Mouse (Mus musculus): ENCODE measurements at regions not wholly inside any gene's neighbourhood (a gene's known extent, or its start where the extent isn't known, plus 50 kb on each side); places are given as distances from the start of the nearest gene placed in this dataset.
A peak's percentile ranks its signal among the peaks of the same experiment; 100 is the strongest.

DNA sequence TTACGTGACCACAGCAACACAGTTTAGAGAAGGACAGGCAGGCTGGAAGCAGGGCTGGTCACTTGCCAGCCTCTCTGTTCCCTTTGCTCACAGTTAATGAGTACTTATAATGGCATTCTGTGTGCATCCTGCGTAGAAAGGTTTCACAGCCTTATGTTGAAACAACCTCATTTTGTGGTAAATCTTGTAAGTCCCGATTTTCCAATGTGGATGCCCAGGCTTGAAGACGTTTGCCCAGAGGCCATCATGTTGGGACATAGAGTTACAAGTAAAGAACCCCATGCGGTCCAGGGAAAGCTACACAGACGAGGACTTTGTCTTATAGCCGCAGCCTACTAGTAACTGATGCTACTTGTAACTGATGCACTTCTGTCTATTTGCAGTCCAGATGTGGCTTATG, 100.4 kb upstream of the Lhx8 start:
- Histone ChIP-seq H3K4me3 (no peak overlapping the region), H3K4me1 (replicated peaks) (no peaks in the 10 kb centered on the region), H3K9me3 (no peaks in the 10 kb centered on the region), H3K27ac (no peak overlapping the region), H3K27me3 (ENCODE audit: insufficient read depth, poor library complexity, severe bottlenecking) (no peaks in the 10 kb centered on the region), H3K36me3 (no peaks in the 10 kb centered on the region)
- WGBS, result 88% methylated on average over 7 of the region's 7 CpGs
- DNase-seq (ENCODE audit: low spot score), result no peak

GRCm38 (mm10) chr3:154429666-154430065, 99.2 kb upstream of the Lhx8 start:
- Histone ChIP-seq H3K4me3 (no peak overlapping the region), H3K4me1 (replicated peaks) (no peaks in the 10 kb centered on the region), H3K27me3 (ENCODE audit: insufficient read depth, poor library complexity, severe bottlenecking) (no peaks in the 10 kb centered on the region), H3K9me3 (no peaks in the 10 kb centered on the region), H3K36me3 (no peaks in the 10 kb centered on the region), H3K27ac (no peak overlapping the region)
- 90% methylated on average over 6 of the region's 6 CpGs for WGBS
- DNase-seq (ENCODE audit: low spot score), result no peak

DNA sequence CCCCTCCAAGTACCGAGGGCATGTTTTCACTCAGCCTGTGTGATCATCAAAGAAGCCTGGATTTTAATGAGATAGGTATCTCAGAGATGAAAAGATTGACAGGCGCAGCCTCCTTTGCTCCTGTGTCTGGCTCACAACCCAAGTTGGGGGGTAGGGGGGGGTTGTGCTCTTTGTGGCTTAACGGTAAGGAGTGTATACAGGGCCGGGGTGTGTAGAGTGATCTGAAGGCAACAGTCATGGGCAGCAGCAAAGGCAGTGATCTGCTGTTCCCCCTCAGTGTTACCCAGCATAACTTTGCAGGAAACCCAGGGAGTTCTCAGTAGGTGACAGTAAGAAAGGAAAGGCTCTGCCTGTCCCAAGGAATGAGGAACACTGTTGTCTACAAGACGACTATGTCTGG, 94.1 kb upstream of the Lhx8 start:
- no peaks in the 10 kb centered on the region for H3K36me3 ChIP-seq
- H3K27me3 ChIP-seq (ENCODE audit: insufficient read depth, poor library complexity, severe bottlenecking), result no peaks in the 10 kb centered on the region
- no peaks in the 10 kb centered on the region for H3K4me1 ChIP-seq (replicated peaks)
- no peak overlapping the region for H3K27ac ChIP-seq
- 86% methylated on average over 5 of the region's 5 CpGs for WGBS
- no peak overlapping the region for H3K4me3 ChIP-seq
- DNase-seq (ENCODE audit: low spot score), result no peak
- H3K9me3 ChIP-seq, result no peaks in the 10 kb centered on the region

DNA sequence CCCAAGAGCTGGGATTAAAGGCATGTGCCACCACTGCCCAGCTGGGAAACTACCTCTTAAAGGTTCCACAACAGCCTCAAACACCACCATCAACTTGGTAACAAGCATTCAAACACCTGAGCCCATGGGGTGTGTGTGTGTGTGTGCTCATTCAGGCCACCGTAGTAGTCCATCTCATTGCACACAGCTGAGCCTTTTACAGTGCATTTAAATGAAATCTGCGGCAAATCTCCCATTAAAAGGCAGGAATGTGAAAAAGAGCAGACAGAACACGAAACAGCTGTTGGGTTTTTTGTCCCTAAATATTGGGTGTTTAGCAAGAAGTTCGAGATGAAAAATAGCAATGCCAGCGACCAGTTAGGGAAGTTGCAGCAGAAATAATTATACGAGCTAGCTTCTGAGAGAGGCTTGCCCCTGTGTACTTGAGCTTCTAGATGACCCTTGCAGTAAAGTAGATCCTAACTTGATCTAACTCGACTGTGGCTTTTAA, 91.0 kb upstream of the Lhx8 start:
- H3K4me1 ChIP-seq (replicated peaks), result no peaks in the 10 kb centered on the region
- H3K27me3 ChIP-seq (ENCODE audit: insufficient read depth, poor library complexity, severe bottlenecking), result no peaks in the 10 kb centered on the region
- H3K9me3 ChIP-seq, result no peaks in the 10 kb centered on the region
- DNase-seq (ENCODE audit: low spot score), result no peak
- no peak overlapping the region for H3K4me3 ChIP-seq
- 90% methylated on average over 7 of the region's 7 CpGs for WGBS
- H3K36me3 ChIP-seq, result no peaks in the 10 kb centered on the region
- H3K27ac ChIP-seq, result no peak overlapping the region

GRCm38 (mm10) chr3:154418177-154418832, 87.8 kb upstream of the Lhx8 start:
- H3K4me1 ChIP-seq (replicated peaks), result no peaks in the 10 kb centered on the region
- H3K4me3 ChIP-seq, result no peak overlapping the region
- 78% methylated on average over 4 of the region's 4 CpGs for WGBS
- H3K27ac ChIP-seq, result no peak overlapping the region
- DNase-seq (ENCODE audit: low spot score), result no peak
- H3K9me3 ChIP-seq, result peaks cover 4% of the 10 kb centered on the region; the same call in 1 of the 2 replicates
- no peaks in the 10 kb centered on the region for H3K27me3 ChIP-seq (ENCODE audit: insufficient read depth, poor library complexity, severe bottlenecking)
- H3K36me3 ChIP-seq, result no peaks in the 10 kb centered on the region

DNA sequence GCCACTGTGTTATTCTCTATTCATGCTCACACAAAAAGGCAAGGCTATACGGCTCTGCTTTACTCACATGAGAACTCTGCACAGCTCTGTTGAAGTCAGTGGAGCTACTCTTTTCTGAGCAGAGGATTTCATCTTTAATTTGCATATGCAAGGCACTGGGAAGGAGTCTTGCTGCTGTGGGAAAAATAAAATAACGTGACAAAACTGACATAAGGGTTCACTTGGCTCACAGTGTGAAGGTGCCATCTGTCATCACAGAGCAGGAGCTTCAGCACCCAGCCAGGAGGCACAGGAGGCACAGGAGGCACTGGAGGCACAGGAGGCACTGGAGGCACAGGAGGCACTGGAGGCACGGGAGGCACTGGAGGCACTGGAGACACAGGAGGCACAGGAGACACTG, 83.9 kb upstream of the Lhx8 start:
- no peak overlapping the region for H3K27ac ChIP-seq
- no peak overlapping the region for H3K4me3 ChIP-seq
- H3K4me1 ChIP-seq (replicated peaks), result no peaks in the 10 kb centered on the region
- no peaks in the 10 kb centered on the region for H3K36me3 ChIP-seq
- H3K27me3 ChIP-seq (ENCODE audit: insufficient read depth, poor library complexity, severe bottlenecking), result no peaks in the 10 kb centered on the region
- H3K9me3 ChIP-seq, result peaks cover 4% of the 10 kb centered on the region; the same call in 1 of the 2 replicates
- WGBS, result 73% methylated on average over 3 of the region's 3 CpGs
- DNase-seq (ENCODE audit: low spot score), result no peak

- Histone ChIP-seq H3K27me3 (ENCODE audit: insufficient read depth, poor library complexity, severe bottlenecking) (no peaks in the 10 kb centered on the region), H3K4me3 (no peak overlapping the region), H3K9me3 (no peaks in the 10 kb centered on the region), H3K27ac (no peak overlapping the region), H3K36me3 (no peaks in the 10 kb centered on the region), H3K4me1 (replicated peaks) (no peaks in the 10 kb centered on the region)
- 89% methylated on average over 2 of the region's 2 CpGs for WGBS
- no peak for DNase-seq (ENCODE audit: low spot score)
These were observed 79.8 kb upstream of the Lhx8 start for GRCm38 (mm10) chr3:154410292-154410691.

DNA sequence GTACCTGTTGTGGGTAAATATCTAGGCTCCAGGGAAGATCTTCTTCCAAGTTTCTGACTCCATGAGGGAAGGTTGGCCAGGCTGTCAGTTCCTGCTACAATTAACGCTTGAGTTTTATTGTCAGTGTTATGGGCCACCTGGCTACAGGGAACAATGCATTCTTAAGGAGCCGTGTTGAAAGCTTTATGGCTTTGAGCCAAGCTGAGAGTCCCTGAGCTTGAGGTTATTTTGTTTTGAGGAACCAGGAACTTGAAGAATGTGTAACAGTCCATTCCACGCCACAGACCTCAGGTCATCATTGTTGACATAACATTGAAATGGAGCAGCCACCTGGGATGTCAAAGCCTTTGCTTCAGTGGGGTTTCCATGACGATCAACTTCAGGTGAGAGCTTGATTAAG, 71.6 kb upstream of the Lhx8 start:
- no peak overlapping the region for H3K27ac ChIP-seq
- DNase-seq (ENCODE audit: low spot score), result no peak
- no peak overlapping the region for H3K4me3 ChIP-seq
- no peaks in the 10 kb centered on the region for H3K36me3 ChIP-seq
- H3K27me3 ChIP-seq (ENCODE audit: insufficient read depth, poor library complexity, severe bottlenecking), result no peaks in the 10 kb centered on the region
- H3K4me1 ChIP-seq (replicated peaks), result no peaks in the 10 kb centered on the region
- WGBS, result 76% methylated on average over 4 of the region's 4 CpGs
- no peaks in the 10 kb centered on the region for H3K9me3 ChIP-seq

DNA sequence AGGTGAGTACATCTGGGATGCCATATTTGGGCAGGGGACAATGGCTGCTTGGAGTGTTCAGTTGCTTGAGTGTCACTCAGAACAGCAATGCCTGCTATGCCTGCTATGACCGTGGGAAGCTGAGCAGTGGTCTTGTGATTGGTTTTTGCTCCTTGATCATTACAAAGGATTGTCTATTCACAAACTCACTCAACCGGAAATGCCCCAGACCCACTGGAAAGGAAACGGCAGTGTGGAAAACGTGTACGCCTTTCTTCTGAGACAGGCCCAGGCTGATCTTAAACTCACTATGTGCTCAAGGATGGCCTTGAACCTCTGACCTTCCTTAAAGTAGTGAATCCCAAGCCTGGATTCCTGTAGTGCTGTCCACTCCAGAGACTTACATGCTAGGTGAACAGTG, 63.2 kb upstream of the Lhx8 start:
- peaks cover 21% of the 10 kb centered on the region for H3K4me1 ChIP-seq (replicated peaks)
- H3K36me3 ChIP-seq, result no peaks in the 10 kb centered on the region
- H3K4me3 ChIP-seq, result no peak overlapping the region
- H3K27me3 ChIP-seq (ENCODE audit: insufficient read depth, poor library complexity, severe bottlenecking), result no peaks in the 10 kb centered on the region
- no peak overlapping the region for H3K27ac ChIP-seq
- 55% methylated on average over 5 of the region's 5 CpGs for WGBS
- no peak for DNase-seq (ENCODE audit: low spot score)
- H3K9me3 ChIP-seq, result no peaks in the 10 kb centered on the region

DNA sequence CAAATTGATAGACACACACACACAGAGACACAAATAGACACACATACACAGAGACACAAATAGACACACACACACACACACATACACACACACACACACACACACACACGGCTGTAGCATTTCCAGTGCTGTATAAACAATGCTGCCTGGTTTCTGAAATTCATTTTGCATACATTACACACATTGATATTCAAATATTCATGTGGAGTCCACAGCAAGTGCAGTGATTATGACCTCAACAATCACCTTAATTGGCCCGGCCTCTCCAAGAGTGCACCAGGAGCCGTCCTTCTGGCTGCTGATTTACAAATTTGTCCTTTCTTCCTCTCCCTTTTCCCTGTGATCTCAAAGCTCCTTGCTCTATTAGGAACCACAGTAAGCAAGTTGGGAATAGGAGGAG, 61.2 kb upstream of the Lhx8 start:
- no peak for DNase-seq (ENCODE audit: low spot score)
- Histone ChIP-seq H3K27ac (no peak overlapping the region), H3K36me3 (no peaks in the 10 kb centered on the region), H3K4me3 (no peak overlapping the region), H3K27me3 (ENCODE audit: insufficient read depth, poor library complexity, severe bottlenecking) (no peaks in the 10 kb centered on the region), H3K4me1 (replicated peaks) (peaks cover 36% of the 10 kb centered on the region), H3K9me3 (no peaks in the 10 kb centered on the region)
- WGBS, result 73% methylated on average over 3 of the region's 3 CpGs

- H3K36me3 ChIP-seq, result no peaks in the 10 kb centered on the region
- no peaks in the 10 kb centered on the region for H3K9me3 ChIP-seq
- peaks cover 4% of the 10 kb centered on the region; the same call in 1 of the 2 replicates for H3K27me3 ChIP-seq (ENCODE audit: insufficient read depth, poor library complexity, severe bottlenecking)
- DNase-seq (ENCODE audit: low spot score), result no peak
- 56% methylated on average over 5 of the region's 5 CpGs for WGBS
- peaks cover 50% of the 10 kb centered on the region for H3K4me1 ChIP-seq (replicated peaks)
- H3K4me3 ChIP-seq, result no peak overlapping the region
- H3K27ac ChIP-seq, result peak overlapping the region; percentile 72; the same call in 1 of the 2 replicates
These were observed 58.2 kb upstream of the Lhx8 start for GRCm38 (mm10) chr3:154388656-154389055.

- Histone ChIP-seq H3K4me3 (no peak overlapping the region), H3K27me3 (ENCODE audit: insufficient read depth, poor library complexity, severe bottlenecking) (peaks cover 6% of the 10 kb centered on the region; the same call in 1 of the 2 replicates), H3K36me3 (no peaks in the 10 kb centered on the region), H3K9me3 (no peaks in the 10 kb centered on the region), H3K4me1 (replicated peaks) (peaks cover 59% of the 10 kb centered on the region), H3K27ac (no peak overlapping the region)
- DNase-seq (ENCODE audit: low spot score), result no peak
- WGBS, result 93% methylated on average over 1 of the region's 1 CpGs
These were observed 56.8 kb upstream of the Lhx8 start for GRCm38 (mm10) chr3:154387271-154387670.

DNA sequence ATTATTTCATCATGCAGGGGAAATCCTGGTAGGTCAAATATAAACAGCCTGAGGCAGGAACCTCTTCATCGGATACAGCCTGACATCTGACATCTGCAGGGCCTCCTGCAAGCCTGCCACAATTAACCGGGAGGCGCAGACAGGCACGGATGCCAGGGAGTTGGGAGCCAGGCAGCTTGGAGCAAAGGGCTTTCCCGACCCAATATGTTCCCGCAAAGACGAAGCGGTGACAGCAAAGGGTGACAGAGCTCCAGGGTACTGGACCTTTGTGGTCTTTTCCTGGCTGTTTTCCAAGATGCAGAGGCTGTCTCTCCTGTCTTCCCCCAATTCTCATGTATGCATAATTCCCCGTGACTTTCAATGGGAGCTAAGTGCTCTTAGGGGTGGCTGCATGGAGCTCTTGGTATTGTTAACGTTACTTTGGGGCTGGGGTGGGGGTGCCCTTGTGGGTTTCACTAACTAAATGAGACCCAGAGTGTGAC, 55.4 kb upstream of the Lhx8 start:
- WGBS, result 7% methylated on average over 10 of the region's 10 CpGs
- peak overlapping the region; percentile 66 for H3K27ac ChIP-seq
- H3K27me3 ChIP-seq (ENCODE audit: insufficient read depth, poor library complexity, severe bottlenecking), result peaks cover 6% of the 10 kb centered on the region; the same call in 1 of the 2 replicates
- DNase-seq (ENCODE audit: low spot score), result peak; percentile 56
- H3K36me3 ChIP-seq, result no peaks in the 10 kb centered on the region
- no peaks in the 10 kb centered on the region for H3K9me3 ChIP-seq
- H3K4me1 ChIP-seq (replicated peaks), result peaks cover 65% of the 10 kb centered on the region
- no peak overlapping the region for H3K4me3 ChIP-seq

All from hindbrain, embryonic 10.5 days (tissue).